Mouse (Mus musculus) liver, embryonic 15.5 days (tissue): Measurements from ENCODE around the gene Rps8. TPM values are rescaled to one million over a fixed set of nuclear protein-coding genes. Genes with fewer than 3 reads are reported as not detected.

Experiments used
- ATAC-seq: fragments of 200-750 bp; cut with Nextera tagmentation; 2 replicates; pipeline ENCODE4 v1.8.0; 2017; ENCODE audit warnings: moderate number of reproducible peaks, mild to moderate bottlenecking, moderate library complexity; ENCODE audit not compliant: insufficient read depth
- H3K27ac ChIP-seq: fragments of 300-500 bp; sonication (generic); replicated peaks from 2 replicates; pipeline ENCODE4 v1.5.1; 2015; ENCODE audit warnings: mild to moderate bottlenecking, inconsistent platforms
- H3K27me3 ChIP-seq: fragments of 300-500 bp; sonication (generic); 2 replicates; pipeline ENCODE4 v1.6.1; 2015; ENCODE audit warnings: mild to moderate bottlenecking, inconsistent platforms
- H3K36me3 ChIP-seq: fragments of 300-500 bp; sonication (generic); replicated peaks from 2 replicates; pipeline ENCODE4 v1.6.1; 2015; ENCODE audit warnings: moderate library complexity, mild to moderate bottlenecking, inconsistent platforms
- H3K4me1 ChIP-seq: fragments of 300-500 bp; sonication (generic); replicated peaks from 2 replicates; pipeline ENCODE4 v1.6.1; 2015; ENCODE audit warnings: inconsistent platforms
- H3K4me2 ChIP-seq: fragments of 300-500 bp; sonication (generic); 2 replicates; pipeline ENCODE4 v1.6.1; 2015; ENCODE audit warnings: moderate library complexity, mild to moderate bottlenecking, inconsistent platforms
- H3K4me3 ChIP-seq: fragments of 300-500 bp; sonication (generic); replicated peaks from 2 replicates; pipeline ENCODE4 v1.5.1; 2015; ENCODE audit warnings: mild to moderate bottlenecking, inconsistent platforms
- H3K9ac ChIP-seq: fragments of 300-500 bp; sonication (generic); 2 replicates; pipeline ENCODE4 v1.6.1; 2015; ENCODE audit warnings: moderate library complexity, mild to moderate bottlenecking, inconsistent platforms
- H3K9me3 ChIP-seq: fragments of 300-500 bp; sonication (generic); replicated peaks from 2 replicates; pipeline ENCODE4 v1.6.1; 2016; ENCODE audit warnings: inconsistent platforms
- WGBS: fragments of 180-500 bp; shearing (Covaris S2); methylation state at CpG from one replicate; pipeline ENCODE4 v1.1.7; 2015; ENCODE audit warnings: mixed read lengths; ENCODE audit not compliant: insufficient replicate concordance; 5-methylcytosine and 5-hydroxymethylcytosine counted together
- polyA plus RNA-seq: library from polyadenylated mRNA; unstranded; fragments of >200 nt; fragmentation: Nextera tagmentation; extraction: Ambion mirVana; gene quantifications from 2 replicates; pipeline ENCODE4 v1.2.1, GENCODE M21; 2015

The Rps8 gene
- polyA plus RNA-seq, 1 experiment from 2014 or later = 611 TPM

GRCm38 (mm10) chr4:117169936-117170335, 13.9 kb upstream of the Rps8 start:
- Histone ChIP-seq H3K27me3 (no peaks in the 10 kb centered on the region), H3K36me3 (peaks cover 100% of the 10 kb centered on the region), H3K4me1 (no peaks in the 10 kb centered on the region; the same call in 1 of the 2 replicates), H3K9me3 (no peaks in the 10 kb centered on the region), H3K4me3 (no peak overlapping the region), H3K4me2 (no peak overlapping the region), H3K9ac (no peak overlapping the region), H3K27ac (no peak overlapping the region)
- 76% methylated on average over 5 of the region's 5 CpGs for WGBS
- ATAC-seq = no peak

DNA sequence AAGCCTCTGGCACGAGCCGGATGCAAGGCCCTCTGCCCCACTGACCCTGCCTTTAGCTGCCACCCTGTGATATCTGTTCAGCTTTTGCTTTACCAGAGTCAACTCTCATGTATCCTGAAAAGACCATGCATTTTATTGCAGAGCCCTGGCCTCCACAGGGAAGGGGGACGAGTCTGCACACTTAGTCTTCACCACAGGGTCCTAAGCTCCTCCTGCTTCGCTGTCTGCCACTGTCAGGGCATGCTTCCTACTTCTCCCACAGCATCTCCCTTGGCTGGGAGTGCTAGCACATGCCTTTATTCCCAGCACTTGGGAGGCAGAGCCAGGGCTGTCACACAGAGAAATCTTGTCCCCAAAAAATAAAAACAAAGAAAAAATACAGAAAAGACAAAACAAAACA, 5.1 kb upstream of the Rps8 start:
- Histone ChIP-seq H3K27me3 (no peaks in the 10 kb centered on the region), H3K9ac (no peak overlapping the region), H3K4me3 (no peak overlapping the region), H3K36me3 (peaks cover 77% of the 10 kb centered on the region), H3K9me3 (no peaks in the 10 kb centered on the region), H3K4me1 (peaks cover 5% of the 10 kb centered on the region), H3K4me2 (no peak overlapping the region), H3K27ac (no peak overlapping the region)
- no peak for ATAC-seq
- 74% methylated on average over 4 of the region's 4 CpGs for WGBS

DNA sequence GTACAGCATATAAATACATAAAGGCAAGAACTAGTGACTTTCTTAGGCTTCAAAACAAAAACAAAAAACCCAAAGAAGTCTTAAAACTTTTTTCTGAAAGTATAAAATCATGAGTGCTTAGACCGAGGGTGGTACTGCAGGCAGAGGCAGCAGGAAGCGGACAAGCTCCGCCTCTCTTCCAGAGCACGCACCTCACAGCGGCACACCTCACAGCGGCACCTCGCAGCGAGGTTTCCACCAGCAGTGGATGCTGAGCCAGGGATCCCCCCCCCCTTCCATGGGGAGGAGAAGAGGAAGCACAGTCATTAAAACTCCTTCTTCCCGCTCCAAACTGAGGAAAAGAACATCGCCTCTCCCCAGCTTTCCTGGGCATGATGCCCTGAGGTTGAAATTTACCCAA, 3.6 kb upstream of the Rps8 start:
- Histone ChIP-seq H3K4me3 (no peak overlapping the region), H3K27me3 (no peaks in the 10 kb centered on the region), H3K4me1 (peaks cover 12% of the 10 kb centered on the region), H3K9ac (no peak overlapping the region), H3K36me3 (peaks cover 62% of the 10 kb centered on the region), H3K27ac (no peak overlapping the region), H3K4me2 (no peak overlapping the region), H3K9me3 (no peaks in the 10 kb centered on the region)
- no peak for ATAC-seq
- WGBS = 85% methylated on average over 10 of the region's 10 CpGs

DNA sequence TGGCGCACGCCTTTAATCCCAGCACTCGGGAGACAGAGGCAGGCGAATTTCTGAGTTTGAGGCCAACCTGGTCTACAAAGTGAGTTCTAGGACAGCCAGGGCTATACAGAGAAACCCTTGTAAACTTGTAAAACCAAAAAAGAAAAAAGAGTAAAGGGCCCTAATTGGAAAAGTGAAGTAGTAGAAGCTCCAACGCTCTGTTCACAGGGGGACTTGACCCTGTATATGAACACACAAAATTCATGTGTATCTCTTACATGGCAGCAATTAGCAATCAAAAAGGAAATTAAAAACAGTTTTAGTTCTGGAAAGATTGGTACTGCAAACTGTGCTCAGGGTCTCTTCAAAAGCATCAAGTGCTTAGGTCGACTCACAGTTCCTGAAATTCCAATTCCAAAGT, 329 bp upstream of the Rps8 start:
- Histone ChIP-seq H3K4me3 (peak overlapping the region; percentile 96), H3K9me3 (no peaks in the 10 kb centered on the region), H3K36me3 (peaks cover 61% of the 10 kb centered on the region), H3K9ac (peak overlapping the region; percentile 93), H3K27ac (peak overlapping the region; percentile 76), H3K27me3 (no peaks in the 10 kb centered on the region), H3K4me2 (peak overlapping the region; percentile 86), H3K4me1 (peaks cover 38% of the 10 kb centered on the region)
- WGBS = 25% methylated on average over 6 of the region's 6 CpGs
- no peak for ATAC-seq

- under 1% methylated on average over 44 of the region's 44 CpGs for WGBS
- ATAC-seq = no peak
- Histone ChIP-seq H3K36me3 (peaks cover 61% of the 10 kb centered on the region), H3K9ac (peak overlapping the region; percentile 93), H3K9me3 (no peaks in the 10 kb centered on the region), H3K4me3 (peak overlapping the region; percentile 96), H3K4me1 (peaks cover 39% of the 10 kb centered on the region), H3K27me3 (no peaks in the 10 kb centered on the region), H3K27ac (peak overlapping the region; percentile 76), H3K4me2 (peak overlapping the region; percentile 86)
These were observed 837 bp downstream of the Rps8 start for GRCm38 (mm10) chr4:117155020-117155791.

- H3K27me3 ChIP-seq = no peaks in the 10 kb centered on the region
- peaks cover 39% of the 10 kb centered on the region for H3K4me1 ChIP-seq
- 53% methylated on average over 5 of the region's 5 CpGs for WGBS
- H3K4me3 ChIP-seq = peak overlapping the region; percentile 96; the same call in 1 of the 2 replicates
- peak overlapping the region; percentile 86 for H3K4me2 ChIP-seq
- H3K9me3 ChIP-seq = no peaks in the 10 kb centered on the region
- no peak for ATAC-seq
- peaks cover 51% of the 10 kb centered on the region for H3K36me3 ChIP-seq
- 0 out of 2 replicates have a peak overlapping the region, but pooled peaks have one; percentile 29 for H3K27ac ChIP-seq
- 0 out of 2 replicates have a peak overlapping the region, but pooled peaks have one; percentile 7 for H3K9ac ChIP-seq
These were observed 3.3 kb downstream of the Rps8 start for GRCm38 (mm10) chr4:117152714-117153113.

GRCm38 (mm10) chr4:117151416-117151815, 4.6 kb downstream of the Rps8 start:
- peaks cover 51% of the 10 kb centered on the region for H3K36me3 ChIP-seq
- 59% methylated on average over 1 of the region's 1 CpGs for WGBS
- ATAC-seq = no peak

DNA sequence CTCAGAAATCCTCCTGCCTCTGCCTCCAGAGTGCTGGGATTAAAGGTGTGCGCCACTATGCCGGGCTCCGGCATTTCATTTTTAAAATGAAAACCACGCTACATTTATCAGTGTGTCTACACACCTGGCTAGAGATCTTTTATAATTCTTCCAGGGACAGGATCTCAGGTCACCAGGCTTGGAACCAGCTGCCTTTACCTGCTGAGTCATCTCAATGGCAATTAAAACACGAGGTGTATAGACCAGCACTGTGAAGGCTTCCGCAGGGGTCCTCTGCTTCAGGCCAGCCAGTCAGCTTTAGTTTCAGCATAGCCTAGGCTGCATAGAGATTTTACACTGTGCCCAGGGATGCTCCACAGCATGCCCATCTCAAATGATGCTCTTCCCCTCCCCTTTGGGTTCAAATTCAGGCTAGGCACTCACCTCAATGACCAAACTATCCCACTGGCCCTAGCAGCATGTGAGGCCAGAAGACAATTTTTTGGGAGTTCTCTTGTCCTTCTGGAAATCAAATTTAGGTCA, 5.8 kb downstream of the Rps8 start:
- no peak overlapping the region for H3K27ac ChIP-seq
- H3K4me1 ChIP-seq = peaks cover 37% of the 10 kb centered on the region
- WGBS = 71% methylated on average over 6 of the region's 6 CpGs
- no peak overlapping the region for H3K4me2 ChIP-seq
- H3K9ac ChIP-seq = no peak overlapping the region
- H3K4me3 ChIP-seq = no peak overlapping the region
- H3K36me3 ChIP-seq = peaks cover 51% of the 10 kb centered on the region
- no peak for ATAC-seq
- H3K27me3 ChIP-seq = no peaks in the 10 kb centered on the region
- H3K9me3 ChIP-seq = no peaks in the 10 kb centered on the region

More at GRCm38 (mm10) chr4:117151416-117151815, 4.6 kb downstream of the Rps8 start:
- H3K9ac ChIP-seq = no peak overlapping the region
- no peaks in the 10 kb centered on the region for H3K9me3 ChIP-seq
- H3K4me2 ChIP-seq = no peak overlapping the region
- no peak overlapping the region for H3K4me3 ChIP-seq
- H3K27me3 ChIP-seq = no peaks in the 10 kb centered on the region
- peaks cover 36% of the 10 kb centered on the region for H3K4me1 ChIP-seq
- peak overlapping the region; percentile 33 for H3K27ac ChIP-seq

DNA sequence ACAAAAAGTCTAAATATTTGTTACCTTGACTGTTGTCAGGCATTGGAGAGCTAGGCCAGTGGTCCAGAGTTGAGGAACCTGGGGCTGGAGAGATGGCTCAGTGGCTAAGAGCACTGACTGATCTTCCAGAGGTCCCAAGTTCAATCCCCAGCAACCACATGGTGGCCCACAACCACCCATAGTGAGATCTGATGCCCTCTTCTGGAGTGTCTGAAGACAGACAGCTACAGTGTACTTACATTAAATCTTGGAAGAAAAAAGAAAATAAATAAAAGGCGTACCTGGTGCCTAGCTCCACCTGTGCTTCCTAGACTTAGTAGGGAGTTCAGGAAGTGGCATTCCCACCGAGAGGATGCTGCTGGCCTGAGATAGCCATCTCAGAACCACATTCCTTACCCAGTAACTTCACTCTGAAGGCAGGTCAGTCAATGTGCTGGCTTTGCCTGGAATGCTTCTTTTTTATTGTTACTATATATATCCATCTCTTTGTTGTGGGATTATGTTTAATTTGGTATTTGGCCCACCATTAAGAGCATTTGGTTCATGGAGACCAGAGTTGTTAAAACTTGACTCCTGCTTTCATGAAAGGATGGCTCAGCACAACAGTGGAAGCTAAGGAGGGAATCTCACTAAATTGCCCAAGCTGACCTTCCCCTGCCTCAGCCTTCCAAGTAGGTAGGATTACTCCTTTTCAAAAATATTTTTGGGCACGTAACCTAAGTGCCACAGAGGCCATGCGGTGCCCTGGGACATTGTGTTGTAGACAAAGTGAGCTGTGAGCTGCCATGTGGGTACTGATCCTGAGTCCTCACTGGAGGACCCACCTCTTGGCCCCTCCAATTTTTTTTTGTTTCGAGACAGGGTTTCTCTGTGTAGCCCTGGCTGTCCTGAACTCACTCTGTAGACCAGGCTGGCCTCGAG, 6.5 kb downstream of the Rps8 start:
- ATAC-seq = no peak
- H3K4me2 ChIP-seq = no peak overlapping the region
- H3K4me3 ChIP-seq = no peak overlapping the region
- 58% methylated on average over 6 of the region's 6 CpGs for WGBS
- H3K27ac ChIP-seq = 0 out of 2 replicates have a peak overlapping the region, but pooled peaks have one; percentile 1
- H3K36me3 ChIP-seq = peaks cover 50% of the 10 kb centered on the region
- H3K4me1 ChIP-seq = peaks cover 32% of the 10 kb centered on the region
- no peaks in the 10 kb centered on the region for H3K9me3 ChIP-seq
- H3K9ac ChIP-seq = no peak overlapping the region
- no peaks in the 10 kb centered on the region for H3K27me3 ChIP-seq

GRCm38 (mm10) chr4:117148815-117149214, 7.2 kb downstream of the Rps8 start:
- 0 out of 2 replicates have a peak overlapping the region, but pooled peaks have one; percentile 1 for H3K27ac ChIP-seq
- H3K4me3 ChIP-seq = no peak overlapping the region
- WGBS = 79% methylated on average over 24 of the region's 24 CpGs
- no peak overlapping the region for H3K9ac ChIP-seq
- no peak overlapping the region for H3K4me2 ChIP-seq
- peaks cover 25% of the 10 kb centered on the region for H3K4me1 ChIP-seq
- no peaks in the 10 kb centered on the region for H3K9me3 ChIP-seq
- no peak for ATAC-seq
- H3K36me3 ChIP-seq = peaks cover 43% of the 10 kb centered on the region
- no peaks in the 10 kb centered on the region for H3K27me3 ChIP-seq
